Mouse (Mus musculus) adrenal gland, adult (tissue): ENCODE results near the gene Ifngr1.
A peak's percentile ranks its signal among the peaks of the same experiment; 100 is the strongest.

ENCODE experiments used
- DNase-seq, 2 experiments: peaks; one replicate each; pipeline ENCODE4 v3.0.0; 2022 to 2023; ENCODE audit warnings: low spot score in 1 of 2; ENCODE audit not compliant: inconsistent age in 2 of 2

Gene Ifngr1

GRCm38 (mm10) chr10:19585860-19586259 is 5.9 kb upstream of the Ifngr1 start:
- DNase-seq: no peak

DNA sequence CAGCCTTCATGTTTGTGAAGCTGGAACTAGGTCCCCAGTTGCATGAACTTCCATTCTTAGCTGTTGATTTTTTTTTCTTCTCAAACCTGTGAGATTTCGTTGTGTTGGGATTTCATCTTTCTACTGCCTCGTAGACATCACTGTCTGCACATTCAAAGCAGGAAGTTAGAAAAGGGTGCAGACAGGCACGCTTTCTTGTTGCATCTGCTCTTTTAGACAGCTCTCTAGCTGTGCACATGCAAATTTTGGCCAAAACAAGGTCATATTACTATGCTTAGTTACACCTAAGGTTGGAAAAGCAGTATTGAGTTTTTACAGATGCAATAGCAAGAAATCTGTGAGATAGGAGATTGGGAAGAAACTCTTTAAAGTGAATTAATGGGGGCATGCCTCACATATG is 4.5 kb upstream of the Ifngr1 start:
- DNase-seq: no peak

DNA sequence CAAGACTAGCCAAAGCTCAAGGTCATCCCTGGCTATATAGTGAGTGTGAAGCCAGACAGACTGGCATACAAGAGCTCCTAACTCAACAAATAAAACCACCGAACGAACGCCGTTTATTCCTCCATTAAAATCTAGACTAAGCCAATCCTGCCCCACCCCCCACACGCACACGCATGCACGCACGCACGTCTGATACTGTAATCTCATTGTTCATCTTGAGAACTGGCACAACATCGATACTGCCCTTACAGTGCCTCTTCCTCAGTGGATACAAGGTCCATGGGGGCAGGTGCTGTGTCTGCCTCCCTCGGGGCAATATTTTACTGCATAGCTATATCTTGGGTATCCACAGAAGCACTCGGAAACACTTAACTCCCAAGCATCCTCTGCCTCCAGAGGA is 2.1 kb upstream of the Ifngr1 start:
- DNase-seq: no peak

- no peak for DNase-seq
These were observed 486 bp upstream of the Ifngr1 start for GRCm38 (mm10) chr10:19591286-19591640.

DNA sequence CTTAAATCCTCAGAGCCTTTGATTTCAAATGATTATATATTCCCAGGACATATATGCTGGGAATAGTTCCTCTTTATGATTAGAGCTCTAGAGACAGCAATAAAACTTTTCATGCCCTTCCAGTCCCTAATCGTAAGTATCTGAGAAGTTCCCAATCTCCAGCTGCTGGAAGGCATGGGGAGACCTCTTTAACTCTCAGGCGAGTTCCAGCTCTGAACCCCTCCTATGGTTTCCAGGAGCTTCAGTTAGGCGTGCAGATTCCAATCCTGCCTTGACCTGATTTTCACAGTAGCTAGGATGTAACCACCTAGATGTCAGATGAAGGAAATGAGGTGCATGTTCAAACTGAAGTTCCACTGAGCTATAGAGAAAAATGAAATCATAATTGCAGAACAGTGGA is 807 bp downstream of the Ifngr1 start:
- peak in 1 of 2 experiments; percentile 62 for DNase-seq

DNA sequence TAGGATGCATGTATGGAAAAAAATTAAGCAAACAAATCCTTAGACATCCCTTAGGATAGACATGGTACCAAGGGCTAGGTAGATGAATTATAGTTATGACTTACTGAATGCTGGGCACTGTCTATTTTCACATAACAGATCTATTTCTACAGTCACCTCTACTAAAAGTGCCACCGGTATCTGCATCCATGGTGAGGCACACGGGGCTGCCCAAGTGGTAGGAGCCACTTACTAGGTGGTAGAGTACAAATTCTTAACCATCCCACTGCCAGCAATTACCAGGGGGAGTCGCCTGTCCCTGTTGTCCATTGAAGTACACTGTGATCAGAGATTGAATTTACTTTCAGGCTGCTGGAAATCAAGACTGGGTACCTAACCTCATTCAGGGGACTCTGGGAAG is 1.5 kb downstream of the Ifngr1 start:
- peak in 1 of 2 experiments; percentile 31 for DNase-seq

DNA sequence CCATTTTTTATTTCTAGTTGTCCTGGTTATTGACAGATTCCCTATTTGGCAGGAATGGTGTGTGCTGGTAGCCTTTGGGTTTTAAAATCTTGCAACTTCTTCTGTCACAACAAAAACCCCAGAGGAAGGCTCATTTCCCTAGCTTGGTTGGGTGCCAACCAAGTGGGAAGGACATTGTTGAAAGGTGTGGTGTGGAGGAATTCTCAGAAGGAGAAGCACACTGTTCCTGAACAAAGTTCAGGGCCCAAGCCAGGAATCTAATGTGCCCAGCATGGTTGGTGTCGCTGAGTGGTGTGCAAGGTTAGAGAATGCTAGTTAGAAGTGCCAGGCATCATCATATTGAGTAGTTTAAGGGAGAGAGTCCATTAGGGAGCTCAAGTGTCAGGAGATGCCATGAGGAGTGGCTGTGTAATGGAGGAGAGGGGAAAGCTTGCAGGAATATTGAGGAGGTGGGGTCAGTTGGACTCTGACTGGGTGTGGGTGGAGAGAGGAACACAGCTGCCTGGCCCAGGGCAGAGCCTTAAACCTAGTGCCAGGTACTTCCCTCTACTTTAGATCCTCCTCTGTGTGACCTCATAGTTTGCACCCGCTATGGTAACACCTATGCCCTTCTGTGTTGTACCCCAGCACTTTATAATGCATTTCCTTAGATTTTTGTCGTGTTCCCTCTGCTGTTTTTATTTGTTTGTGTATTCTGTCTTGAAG is 2.6 kb downstream of the Ifngr1 start:
- peak in 1 of 2 experiments; percentile 53 for DNase-seq

DNA sequence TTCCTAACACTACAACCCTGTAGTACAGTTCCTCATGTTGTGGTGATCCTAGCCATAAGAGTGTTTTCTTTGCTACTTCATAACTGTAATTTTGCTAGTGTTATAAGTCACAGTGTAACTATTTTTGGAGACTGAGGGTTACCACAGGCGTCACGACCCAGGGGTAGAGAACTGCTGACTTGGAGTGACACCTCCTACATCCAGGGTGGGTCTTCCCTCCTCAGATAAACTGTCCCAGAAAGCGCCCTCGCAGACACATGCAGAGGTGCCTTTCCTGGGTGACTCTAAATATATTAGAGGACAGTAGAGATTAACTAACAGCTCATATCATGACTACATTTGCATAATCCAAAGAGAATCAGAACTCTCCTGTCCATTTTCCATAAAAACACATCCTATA is 5.1 kb downstream of the Ifngr1 start:
- no peak for DNase-seq

GRCm38 (mm10) chr10:19598091-19598490 is 6.3 kb downstream of the Ifngr1 start:
- DNase-seq: no peak

DNA sequence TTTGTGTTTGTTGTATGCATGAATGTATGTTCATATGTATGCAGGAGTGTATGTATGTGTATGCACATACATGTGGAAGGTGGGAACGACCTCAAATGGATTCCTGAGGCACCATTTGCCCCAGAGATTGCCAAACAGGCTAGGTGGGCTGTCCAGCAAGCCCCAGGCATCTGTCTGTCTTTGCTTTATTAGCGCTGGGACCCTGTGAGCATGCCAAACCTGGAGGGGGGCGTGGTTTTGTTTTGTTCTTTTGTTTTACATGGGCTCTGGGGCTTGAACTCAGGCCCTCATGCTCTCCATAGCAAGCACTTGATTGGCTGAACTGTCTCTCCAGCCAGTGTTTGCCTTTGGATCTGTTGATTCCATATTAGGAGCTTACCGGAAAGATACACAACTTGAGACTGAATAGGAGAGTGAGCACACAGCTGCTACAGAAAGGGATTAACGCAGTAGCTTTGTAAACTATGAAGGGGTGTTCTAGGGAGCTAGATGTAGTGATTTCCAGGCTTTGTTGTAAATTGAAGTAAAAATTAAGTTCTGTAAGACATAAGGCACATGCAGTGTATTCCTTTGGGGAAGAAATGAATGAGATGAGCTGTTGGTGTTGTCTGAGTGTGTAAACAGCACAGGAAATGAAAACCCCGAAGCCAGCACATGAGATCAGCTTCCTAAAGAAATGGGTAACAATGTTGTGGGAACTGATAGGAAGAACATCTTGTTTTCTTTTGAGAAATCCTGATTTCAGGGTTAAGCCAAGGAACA is 7.8 kb downstream of the Ifngr1 start:
- DNase-seq: no peak

DNA sequence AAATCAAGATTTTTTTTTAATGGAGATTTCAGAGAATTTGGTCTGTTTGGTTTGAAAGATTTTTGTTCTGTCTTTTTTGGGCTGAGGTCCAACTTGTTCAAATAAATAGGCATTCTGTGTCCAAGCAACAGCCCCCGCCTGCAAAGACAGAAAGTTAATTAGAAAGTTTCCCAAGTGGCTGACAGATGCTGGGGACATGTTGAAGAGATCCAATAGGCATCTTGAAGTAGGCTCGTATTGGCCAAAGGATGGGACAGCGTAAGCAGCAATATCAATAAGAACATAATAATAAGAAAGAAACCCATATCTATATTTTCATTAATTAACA is 8.3 kb downstream of the Ifngr1 start:
- DNase-seq: no peak

DNA sequence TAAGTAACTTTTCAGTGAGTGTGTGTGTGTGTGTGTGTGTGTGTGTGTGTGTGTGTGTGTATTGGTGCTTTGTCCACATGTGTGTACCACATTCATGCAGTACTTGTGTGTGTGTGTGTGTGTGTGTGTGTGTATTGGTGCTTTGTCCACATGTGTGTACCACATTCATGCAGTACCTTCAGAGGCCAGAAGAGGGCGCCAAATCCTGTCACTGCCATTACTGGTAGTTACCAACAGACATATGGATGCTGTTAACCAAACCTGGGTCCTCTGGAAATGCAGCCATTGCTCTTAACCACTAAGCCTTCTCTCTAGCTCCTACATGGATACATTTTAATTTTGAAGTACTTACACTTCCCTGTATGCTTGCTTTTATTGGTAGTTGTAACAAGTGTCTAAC is 9.8 kb downstream of the Ifngr1 start:
- DNase-seq: peak in 1 of 2 experiments; percentile 67

GRCm38 (mm10) chr10:19603231-19603630 is 11.5 kb downstream of the Ifngr1 start:
- DNase-seq: no peak

DNA sequence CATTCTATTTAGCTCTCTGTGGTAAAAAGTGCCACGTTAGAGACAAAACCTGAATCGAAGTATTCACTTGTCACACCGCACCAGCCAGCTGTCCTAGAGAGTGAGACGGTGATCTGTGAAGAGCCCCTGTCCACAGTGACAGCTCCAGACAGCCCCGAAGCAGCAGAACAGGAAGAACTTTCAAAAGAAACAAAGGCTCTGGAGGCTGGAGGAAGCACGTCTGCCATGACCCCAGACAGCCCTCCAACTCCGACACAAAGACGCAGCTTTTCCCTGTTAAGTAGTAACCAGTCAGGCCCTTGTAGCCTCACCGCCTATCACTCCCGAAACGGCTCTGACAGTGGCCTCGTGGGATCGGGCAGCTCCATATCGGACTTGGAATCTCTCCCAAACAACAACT is 17.4 kb downstream of the Ifngr1 start:
- DNase-seq: no peak

DNA sequence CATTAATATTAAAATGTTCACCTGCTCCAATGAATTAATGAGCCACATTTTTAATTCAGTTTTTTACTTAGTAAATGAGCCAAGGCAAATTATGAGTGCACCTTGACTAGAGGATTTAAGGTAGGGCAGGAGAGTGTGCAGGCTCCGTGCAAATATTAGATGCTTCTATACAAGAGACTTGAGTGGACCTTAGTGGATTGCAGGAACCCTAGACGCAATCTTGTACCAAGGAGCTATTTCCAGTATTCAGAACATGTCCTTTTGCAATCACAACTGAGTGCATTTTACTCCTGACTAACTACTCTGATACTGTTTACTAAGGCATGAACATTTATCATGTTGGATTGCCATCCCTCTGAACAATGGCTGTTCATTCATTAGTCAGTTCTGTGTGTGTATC is 19.9 kb downstream of the Ifngr1 start:
- no peak for DNase-seq

DNA sequence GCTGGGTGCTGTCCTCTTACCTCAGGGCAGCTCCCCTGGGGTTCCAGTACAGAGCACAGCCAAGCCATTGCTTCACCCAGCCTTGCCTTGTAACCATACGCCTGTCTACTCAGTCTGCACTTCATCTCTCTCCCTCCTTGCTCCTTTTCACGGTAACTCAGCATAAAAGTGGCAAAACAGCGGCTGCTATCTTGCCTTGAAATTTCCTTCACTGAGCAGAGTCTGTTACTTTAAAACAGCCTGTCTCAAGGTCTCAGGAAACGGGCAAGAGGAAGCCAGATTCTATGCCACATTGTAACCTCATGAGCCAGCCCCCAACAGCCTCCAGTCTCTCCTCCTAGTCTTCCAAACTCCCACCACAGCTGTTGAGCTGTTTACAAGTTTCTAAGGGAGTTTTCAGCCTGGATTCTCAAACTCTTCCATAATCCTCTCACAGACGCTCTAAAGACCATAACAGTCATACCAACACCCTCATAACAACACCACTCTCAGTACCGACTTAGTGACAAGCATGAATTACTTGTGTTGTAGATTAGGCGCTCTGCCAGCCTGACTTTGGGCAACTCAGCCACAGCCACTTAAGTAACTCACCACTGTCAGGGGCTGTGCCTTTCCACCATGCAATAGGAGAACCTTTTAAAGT is 21.5 kb downstream of the Ifngr1 start:
- DNase-seq: peak; percentile 13 to 65

GRCm38 (mm10) chr10:19619736-19620135 is 28.0 kb downstream of the Ifngr1 start:
- no peak for DNase-seq

DNA sequence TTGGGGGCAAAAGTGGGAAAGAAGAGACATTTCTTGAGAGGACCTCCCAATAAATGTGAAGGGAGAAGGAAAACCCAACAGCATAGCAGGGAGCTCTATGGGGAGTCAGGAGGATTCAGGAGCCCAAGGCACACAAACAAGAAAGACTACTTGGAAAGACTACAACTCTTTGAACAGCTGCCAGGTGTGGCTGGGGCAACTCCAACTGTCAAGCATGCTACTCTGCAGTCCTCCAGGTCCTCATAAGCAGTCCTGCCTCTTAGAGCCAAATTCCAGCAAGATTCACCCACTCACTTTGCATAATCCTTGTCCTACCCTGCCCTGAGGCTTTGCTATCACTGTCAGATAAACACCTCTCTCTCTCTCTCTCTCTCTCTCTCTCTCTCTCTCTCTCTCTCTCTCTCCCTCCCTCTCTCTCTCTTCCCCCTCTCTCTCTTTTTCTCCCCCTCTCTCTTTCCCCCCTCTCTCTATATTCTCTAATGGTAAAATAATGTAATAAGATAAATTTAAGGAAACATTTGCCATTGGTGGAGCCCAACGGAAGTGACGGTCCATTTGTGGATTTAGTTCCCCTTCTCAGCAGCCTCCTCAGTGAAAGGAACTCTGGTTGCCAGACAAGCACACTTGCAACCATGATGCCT is 29.8 kb downstream of the Ifngr1 start, which contains the start of gene Il22ra2:
Gene Il22ra2 (plus strand): TSS at position 591 of the 641 bp plus-strand sequence.
- no peak for DNase-seq

DNA sequence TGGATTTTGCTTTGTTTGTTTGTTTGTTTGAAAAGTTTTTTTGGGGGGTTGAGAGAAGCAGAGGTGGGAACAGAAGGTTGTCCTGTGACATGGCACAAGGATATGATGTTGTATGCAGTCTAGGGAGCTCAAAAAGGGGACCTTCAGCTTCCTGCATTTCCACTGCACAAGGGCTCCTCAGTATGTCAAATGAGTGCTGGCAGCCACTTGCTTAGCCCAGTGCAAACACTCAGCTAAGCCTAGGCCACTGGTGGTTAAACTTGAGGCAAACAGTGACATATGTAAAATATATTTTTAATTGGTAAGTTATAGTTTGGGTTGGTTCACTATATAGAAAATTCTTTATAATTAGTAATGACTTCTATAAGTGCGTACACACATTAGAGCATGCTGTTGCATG is 32.9 kb downstream of the Ifngr1 start:
- DNase-seq: no peak

DNA sequence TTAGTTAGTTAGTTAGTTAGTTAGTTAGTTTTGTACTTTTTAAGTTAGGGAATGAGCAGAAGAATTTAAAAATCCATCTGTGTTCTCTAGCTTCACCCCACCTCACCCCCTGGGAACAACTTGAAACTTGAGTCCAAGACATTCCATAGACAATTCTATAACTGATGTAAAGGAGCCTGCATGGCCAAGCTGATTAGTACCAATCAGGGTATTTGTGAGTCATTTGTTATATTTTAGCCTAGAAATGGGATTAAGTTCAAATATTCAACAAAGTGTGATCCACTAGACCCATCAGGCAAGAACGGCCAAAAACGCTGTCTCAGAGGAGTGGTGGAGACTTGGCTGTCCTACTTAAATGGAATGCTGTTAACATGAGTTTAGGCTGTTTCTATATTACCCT is 35.6 kb downstream of the Ifngr1 start:
- no peak for DNase-seq

DNA sequence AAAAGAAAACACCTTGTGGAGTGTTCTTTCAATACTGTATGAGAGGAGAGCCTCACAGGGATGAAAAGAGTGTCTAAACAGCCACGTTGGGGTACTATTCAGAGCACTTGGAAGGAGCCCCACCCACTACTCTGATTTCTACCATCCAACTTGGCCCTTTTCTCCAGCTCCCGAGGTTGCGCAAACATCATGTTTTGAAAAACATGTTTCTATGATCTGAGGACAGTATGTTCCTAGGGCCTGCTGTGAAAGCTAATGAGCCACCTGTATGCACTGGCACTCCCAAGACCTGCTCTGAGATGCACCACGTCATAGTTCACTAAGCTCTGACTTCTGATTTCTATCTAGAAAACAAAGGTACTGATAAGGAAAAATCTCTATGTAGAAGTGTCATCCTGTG is 36.0 kb downstream of the Ifngr1 start:
- DNase-seq: peak in 1 of 2 experiments; percentile 42
